Mouse (Mus musculus) liver, postnatal 0 days (tissue): Measurements from ENCODE around the gene Grik4.

Experiments used
- CTCF ChIP-seq: sonication (generic); IDR thresholded peaks from 2 replicates; pipeline ENCODE4 v1.5.1; 2016; ENCODE audit warnings: antibody characterized with exemption, low read depth
- EP300 ChIP-seq: IDR thresholded peaks from 2 replicates; pipeline ENCODE4 v1.6.1; 2016; ENCODE audit warnings: antibody characterized with exemption, low read depth, mild to moderate bottlenecking

GRCm38 (mm10) chr9:42948381-42948780 lies 4.1 kb upstream of the Grik4 start:
- TF ChIP-seq CTCF (no peak), EP300 (no peak)
